Mouse (Mus musculus): ENCODE results near the gene Pcyt1a. TPM values are rescaled to one million over a fixed set of nuclear protein-coding genes. Genes with fewer than 3 reads are reported as not detected.
A peak's percentile ranks its signal among the peaks of the same experiment; 100 is the strongest.

Gene Pcyt1a
- polyA plus RNA-seq, 1 experiment from 2014 or later = 44.9 TPM

- ATAC-seq (no peak), DNase-seq (ENCODE audit: low spot score) (no peak)
- Histone ChIP-seq H3K4me3 (ENCODE audit: low read depth, low read length) (no peak overlapping the region), H3K9ac (replicated peaks; ENCODE audit: low read depth) (no peak overlapping the region), H3K36me3 (ENCODE audit: insufficient read depth, low read length) (peaks cover 35% of the 10 kb centered on the region), H3K4me2 (replicated peaks; ENCODE audit: low read depth, low read length) (no peak overlapping the region), H3K27me3 (replicated peaks; ENCODE audit: insufficient read depth, low read length) (no peaks in the 10 kb centered on the region), H3K27ac (ENCODE audit: low read length) (no peak overlapping the region), H3K9me3 (ENCODE audit: low read length) (no peaks in the 10 kb centered on the region), H3K4me1 (ENCODE audit: insufficient read depth, low read depth, low read length) (no peaks in the 10 kb centered on the region)
- no peak for TF ChIP-seq CTCF (IDR thresholded peaks at IDR 0.05)
- TF ChIP-seq EP300 (IDR thresholded peaks at IDR 0.05) = no peak
- WGBS = 79% methylated on average over 7 of the region's 7 CpGs
These were observed 41.7 kb downstream of the Pcyt1a start for GRCm38 (mm10) chr16:32472276-32473015.

GRCm38 (mm10) chr16:32477315-32477714 is 46.6 kb downstream of the Pcyt1a start:
- ATAC-seq (no peak), DNase-seq (ENCODE audit: low spot score) (no peak)
- H3K27me3 ChIP-seq (replicated peaks; ENCODE audit: insufficient read depth, low read length) = no peaks in the 10 kb centered on the region
- TF ChIP-seq EP300 (IDR thresholded peaks at IDR 0.05) (no peak), CTCF (IDR thresholded peaks at IDR 0.05) (no peak)
- H3K9me3 ChIP-seq (ENCODE audit: low read length) = no peaks in the 10 kb centered on the region
- no peak overlapping the region for H3K27ac ChIP-seq (ENCODE audit: low read length)
- H3K9ac ChIP-seq (replicated peaks; ENCODE audit: low read depth) = no peak overlapping the region
- WGBS = 76% methylated on average over 6 of the region's 6 CpGs
- H3K4me2 ChIP-seq (replicated peaks; ENCODE audit: low read depth, low read length) = no peak overlapping the region
- H3K4me3 ChIP-seq (ENCODE audit: low read depth, low read length) = no peak overlapping the region
- peaks cover 10% of the 10 kb centered on the region; the same call in 1 of the 2 replicates for H3K36me3 ChIP-seq (ENCODE audit: insufficient read depth, low read length)
- H3K4me1 ChIP-seq (ENCODE audit: insufficient read depth, low read depth, low read length) = no peaks in the 10 kb centered on the region

GRCm38 (mm10) chr16:32479415-32479814 is 48.7 kb downstream of the Pcyt1a start:
- Histone ChIP-seq H3K4me3 (ENCODE audit: low read depth, low read length) (no peak overlapping the region), H3K27ac (ENCODE audit: low read length) (no peak overlapping the region), H3K4me2 (replicated peaks; ENCODE audit: low read depth, low read length) (no peak overlapping the region), H3K4me1 (ENCODE audit: insufficient read depth, low read depth, low read length) (no peaks in the 10 kb centered on the region), H3K9ac (replicated peaks; ENCODE audit: low read depth) (no peak overlapping the region), H3K9me3 (ENCODE audit: low read length) (no peaks in the 10 kb centered on the region), H3K36me3 (ENCODE audit: insufficient read depth, low read length) (no peaks in the 10 kb centered on the region), H3K27me3 (replicated peaks; ENCODE audit: insufficient read depth, low read length) (no peaks in the 10 kb centered on the region)
- ATAC-seq (peak; percentile 80), DNase-seq (ENCODE audit: low spot score) (peak; percentile 52)
- no peak for TF ChIP-seq CTCF (IDR thresholded peaks at IDR 0.05)
- 0 out of 2 replicates have a peak, but pooled peaks have one; percentile 14 for TF ChIP-seq EP300 (IDR thresholded peaks at IDR 0.05)
- WGBS = 35% methylated on average over 2 of the region's 2 CpGs

GRCm38 (mm10) chr16:32484431-32484871 is 53.7 kb downstream of the Pcyt1a start:
- WGBS = 26% methylated on average over 7 of the region's 7 CpGs
- no peak for ATAC-seq
- TF ChIP-seq CTCF (IDR thresholded peaks at IDR 0.05) = no peak
- TF ChIP-seq EP300 (IDR thresholded peaks at IDR 0.05) = no peak

GRCm38 (mm10) chr16:32485209-32485608 is 54.5 kb downstream of the Pcyt1a start:
- Histone ChIP-seq H3K27me3 (replicated peaks; ENCODE audit: insufficient read depth, low read length) (no peaks in the 10 kb centered on the region), H3K9ac (replicated peaks; ENCODE audit: low read depth) (no peak overlapping the region), H3K4me2 (replicated peaks; ENCODE audit: low read depth, low read length) (no peak overlapping the region), H3K4me3 (ENCODE audit: low read depth, low read length) (no peak overlapping the region), H3K36me3 (ENCODE audit: insufficient read depth, low read length) (no peaks in the 10 kb centered on the region), H3K9me3 (ENCODE audit: low read length) (no peaks in the 10 kb centered on the region), H3K4me1 (ENCODE audit: insufficient read depth, low read depth, low read length) (0 out of 2 replicates have a peak, but pooled peaks cover 4% of the 10 kb centered on the region), H3K27ac (ENCODE audit: low read length) (no peak overlapping the region)
- TF ChIP-seq EP300 (IDR thresholded peaks at IDR 0.05) = no peak
- TF ChIP-seq CTCF (IDR thresholded peaks at IDR 0.05) = no peak
- ATAC-seq (no peak), DNase-seq (ENCODE audit: low spot score) (no peak)
- 55% methylated on average over 2 of the region's 2 CpGs for WGBS

More at GRCm38 (mm10) chr16:32484431-32484871, 53.7 kb downstream of the Pcyt1a start:
- H3K4me2 ChIP-seq (replicated peaks; ENCODE audit: low read depth, low read length) = no peak overlapping the region
- H3K9me3 ChIP-seq (ENCODE audit: low read length) = no peaks in the 10 kb centered on the region
- H3K9ac ChIP-seq (replicated peaks; ENCODE audit: low read depth) = no peak overlapping the region
- H3K27ac ChIP-seq (ENCODE audit: low read length) = no peak overlapping the region
- H3K4me3 ChIP-seq (ENCODE audit: low read depth, low read length) = no peak overlapping the region
- H3K4me1 ChIP-seq (ENCODE audit: insufficient read depth, low read depth, low read length) = 0 out of 2 replicates have a peak, but pooled peaks cover 4% of the 10 kb centered on the region
- no peaks in the 10 kb centered on the region for H3K27me3 ChIP-seq (replicated peaks; ENCODE audit: insufficient read depth, low read length)
- H3K36me3 ChIP-seq (ENCODE audit: insufficient read depth, low read length) = no peaks in the 10 kb centered on the region
- DNase-seq (ENCODE audit: low spot score) = no peak

- no peaks in the 10 kb centered on the region for H3K9me3 ChIP-seq (ENCODE audit: low read length)
- H3K4me2 ChIP-seq (replicated peaks; ENCODE audit: low read depth, low read length) = no peak overlapping the region
- H3K27me3 ChIP-seq (replicated peaks; ENCODE audit: insufficient read depth, low read length) = no peaks in the 10 kb centered on the region
- DNase-seq (ENCODE audit: low spot score) (no peak), ATAC-seq (no peak)
- 75% methylated on average over 6 of the region's 6 CpGs for WGBS
- no peak overlapping the region for H3K9ac ChIP-seq (replicated peaks; ENCODE audit: low read depth)
- no peak overlapping the region for H3K4me3 ChIP-seq (ENCODE audit: low read depth, low read length)
- no peak for TF ChIP-seq CTCF (IDR thresholded peaks at IDR 0.05)
- TF ChIP-seq EP300 (IDR thresholded peaks at IDR 0.05) = no peak
- no peak overlapping the region for H3K27ac ChIP-seq (ENCODE audit: low read length)
- no peaks in the 10 kb centered on the region for H3K36me3 ChIP-seq (ENCODE audit: insufficient read depth, low read length)
- 0 out of 2 replicates have a peak, but pooled peaks cover 4% of the 10 kb centered on the region for H3K4me1 ChIP-seq (ENCODE audit: insufficient read depth, low read depth, low read length)
These were observed 55.3 kb downstream of the Pcyt1a start for GRCm38 (mm10) chr16:32486046-32486445.
